Mouse (Mus musculus) urinary bladder, postnatal 14 days (tissue): ENCODE results near the gene Nat8f5.
"Not testable (repeated sequence)": the region's sequence is repeated elsewhere in the genome, so short reads cannot be mapped to it uniquely, and the experiment has no call there.

Experiments used
- DNase-seq: peaks from one replicate; pipeline ENCODE4 v3.0.0; 2021; ENCODE audit warnings: low spot score

The Nat8f5 gene

GRCm38 (mm10) chr6:85820837-85821236 lies at the start of gene Nat8f5, which contains the start of gene Nat8f6:
Gene Nat8f5 (minus strand): TSS chr6:85820972.
Gene Nat8f6 (minus strand): TSS chr6:85820954.
- no peak for DNase-seq

GRCm38 (mm10) chr6:85869006-85869405 lies 48.2 kb upstream of the Nat8f5 start, which contains the start of gene Nat8f2:
Gene Nat8f2 (minus strand): TSS chr6:85869158.
- not testable (repeated sequence) for DNase-seq

- DNase-seq, result no peak
Measured at GRCm38 (mm10) chr6:85867726-85868690, 47.2 kb upstream of the Nat8f5 start.

- DNase-seq, result not testable (repeated sequence)
Measured at GRCm38 (mm10) chr6:85866995-85867394, 46.2 kb upstream of the Nat8f5 start.

- not testable (repeated sequence) for DNase-seq
Measured at GRCm38 (mm10) chr6:85866166-85866565, 45.4 kb upstream of the Nat8f5 start.

- not testable (repeated sequence) for DNase-seq
Measured at GRCm38 (mm10) chr6:85864900-85865639, 44.3 kb upstream of the Nat8f5 start.

GRCm38 (mm10) chr6:85863840-85864239 lies 43.1 kb upstream of the Nat8f5 start:
- no peak for DNase-seq

- no peak for DNase-seq
Measured at GRCm38 (mm10) chr6:85863136-85863535, 42.4 kb upstream of the Nat8f5 start.

- no peak for DNase-seq
Measured at GRCm38 (mm10) chr6:85862565-85862964, 41.8 kb upstream of the Nat8f5 start.

GRCm38 (mm10) chr6:85861247-85861646 lies 40.5 kb upstream of the Nat8f5 start:
- DNase-seq, result no peak

- DNase-seq, result peak; percentile 20
Measured at GRCm38 (mm10) chr6:85856194-85856678, 35.5 kb upstream of the Nat8f5 start.

- DNase-seq, result no peak
Measured at GRCm38 (mm10) chr6:85853481-85853880, 32.7 kb upstream of the Nat8f5 start.

- no peak for DNase-seq
Measured at GRCm38 (mm10) chr6:85851062-85851773, 30.4 kb upstream of the Nat8f5 start.

- DNase-seq, result no peak
Measured at GRCm38 (mm10) chr6:85849240-85849639, 28.5 kb upstream of the Nat8f5 start.

GRCm38 (mm10) chr6:85848140-85848539 lies 27.4 kb upstream of the Nat8f5 start:
- no peak for DNase-seq

GRCm38 (mm10) chr6:85846921-85847320 lies 26.1 kb upstream of the Nat8f5 start:
- no peak for DNase-seq

GRCm38 (mm10) chr6:85843677-85844458 lies 23.1 kb upstream of the Nat8f5 start:
- DNase-seq, result not testable (repeated sequence)

- no peak for DNase-seq
Measured at GRCm38 (mm10) chr6:85839982-85840381, 19.2 kb upstream of the Nat8f5 start.

GRCm38 (mm10) chr6:85838674-85839073 lies 17.9 kb upstream of the Nat8f5 start:
- no peak for DNase-seq

GRCm38 (mm10) chr6:85837307-85837706 lies 16.5 kb upstream of the Nat8f5 start:
- peak; percentile 15 for DNase-seq

- peak; percentile 51 for DNase-seq
Measured at GRCm38 (mm10) chr6:85836827-85837226, 16.1 kb upstream of the Nat8f5 start.
